Mouse (Mus musculus): ENCODE results near the gene Sept8. TPM values are rescaled to one million over a fixed set of nuclear protein-coding genes. Genes with fewer than 3 reads are reported as not detected.

Sept8 gene
- total RNA-seq (2014; rRNA removed) (55.3 and 56.6 TPM in 2 replicates), polyA plus RNA-seq (2015; fragmentation: Nextera tagmentation; extraction: Ambion mirVana) (19.1 and 20.9 TPM in 2 replicates)

- peak within 1 kb of the TSS; percentile 87 for H3K4me2 ChIP-seq (ENCODE audit: low read depth, low read length)
- ATAC-seq, result peak; percentile 77
- H3K27me3 ChIP-seq (ENCODE audit: insufficient read depth, low read length), result no peaks in the 10 kb centered on the region
- H3K9me3 ChIP-seq (ENCODE audit: low read length), result no peaks in the 10 kb centered on the region
- peak; percentile 75 for DNase-seq (ENCODE audit: low spot score)
- H3K4me1 ChIP-seq (ENCODE audit: insufficient read depth, low read length), result peaks cover 5% of the 10 kb centered on the region; the same call in 1 of the 2 replicates
- peak within 1 kb of the TSS; percentile 88 for H3K9ac ChIP-seq (replicated peaks; ENCODE audit: low read length)
- WGBS, result 4% methylated on average over 71 of the region's 79 CpGs
- peak within 1 kb of the TSS; percentile 79 for H3K27ac ChIP-seq
- peak within 1 kb of the TSS; percentile 82 for H3K4me3 ChIP-seq (ENCODE audit: low read length)
- no peaks in the 10 kb centered on the region for H3K36me3 ChIP-seq (ENCODE audit: insufficient read depth, low read length)
- no peak for TF ChIP-seq CTCF (IDR thresholded peaks at IDR 0.05; ENCODE audit: low read depth)
Measured at GRCm38 (mm10) chr11:53519207-53520121, at the start of gene Sept8. Sept8 (plus strand) TSS chr11:53519257.

DNA sequence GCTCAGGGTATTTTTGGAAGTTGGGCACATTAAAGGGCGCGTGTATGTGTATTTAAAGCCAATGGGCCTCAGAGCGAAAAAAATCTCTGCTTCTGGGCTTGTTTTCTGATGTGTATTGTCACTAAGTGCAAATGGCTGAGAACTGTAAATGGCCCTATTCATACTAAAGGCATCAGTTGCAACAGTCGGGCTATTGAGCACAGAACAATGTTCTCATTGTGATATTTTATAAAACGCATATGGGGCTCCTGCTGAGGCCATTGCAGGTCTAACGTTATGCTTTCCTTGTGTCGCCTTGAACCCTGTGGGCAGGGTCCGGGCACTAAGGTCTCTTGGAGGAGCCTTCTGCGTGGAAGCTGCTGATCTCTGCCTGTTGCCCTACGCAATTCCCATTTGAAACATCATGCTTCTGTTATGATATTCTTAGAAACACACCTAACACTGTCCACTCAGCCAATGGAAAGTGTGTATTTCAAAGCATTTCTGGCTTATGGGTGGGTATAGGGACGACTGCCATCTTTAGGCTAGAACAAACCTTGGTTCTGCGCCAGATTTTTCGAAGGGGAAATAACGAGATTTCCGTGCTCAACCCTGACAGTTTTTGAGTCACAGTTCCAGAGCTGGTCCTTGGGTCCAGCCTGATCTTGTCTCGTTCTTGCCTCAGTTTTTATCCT, 49.6 kb upstream of the Sept8 start:
- Histone ChIP-seq H3K27ac (peak overlapping the region; percentile 3; the same call in 1 of the 2 replicates), H3K36me3 (ENCODE audit: insufficient read depth, low read length) (no peaks in the 10 kb centered on the region), H3K27me3 (ENCODE audit: insufficient read depth, low read length) (peaks cover 13% of the 10 kb centered on the region), H3K4me2 (ENCODE audit: low read depth, low read length) (peak overlapping the region; percentile 60; the same call in 1 of the 2 replicates), H3K4me3 (ENCODE audit: low read length) (no peak overlapping the region; the same call in 1 of the 2 replicates), H3K9ac (replicated peaks; ENCODE audit: low read length) (no peak overlapping the region), H3K4me1 (ENCODE audit: insufficient read depth, low read length) (peaks cover 8% of the 10 kb centered on the region), H3K9me3 (ENCODE audit: low read length) (no peaks in the 10 kb centered on the region)
- WGBS, result 22% methylated on average over 16 of the region's 16 CpGs
- DNase-seq (ENCODE audit: low spot score) (no peak), ATAC-seq (no peak)
- no peak for TF ChIP-seq CTCF (IDR thresholded peaks at IDR 0.05; ENCODE audit: low read depth)

GRCm38 (mm10) chr11:53469968-53470695, 48.9 kb upstream of the Sept8 start, which contains the start of gene Gm9837:
Gm9837 (minus strand) TSS chr11:53470479.
- peak; percentile 92 for TF ChIP-seq CTCF (IDR thresholded peaks at IDR 0.05; ENCODE audit: low read depth)
- H3K9me3 ChIP-seq (ENCODE audit: low read length), result no peaks in the 10 kb centered on the region
- H3K36me3 ChIP-seq (ENCODE audit: insufficient read depth, low read length), result no peaks in the 10 kb centered on the region
- DNase-seq (ENCODE audit: low spot score) (peak; percentile 95), ATAC-seq (peak; percentile 85)
- peak within 1 kb of the TSS; percentile 33 for H3K9ac ChIP-seq (replicated peaks; ENCODE audit: low read length)
- peak within 1 kb of the TSS; percentile 76 for H3K27ac ChIP-seq
- peaks cover 8% of the 10 kb centered on the region for H3K4me1 ChIP-seq (ENCODE audit: insufficient read depth, low read length)
- 2% methylated on average over 29 of the region's 29 CpGs for WGBS
- peaks cover 6% of the 10 kb centered on the region; the same call in 1 of the 2 replicates for H3K27me3 ChIP-seq (ENCODE audit: insufficient read depth, low read length)
- peak within 1 kb of the TSS; percentile 60 for H3K4me2 ChIP-seq (ENCODE audit: low read depth, low read length)
- peak within 1 kb of the TSS; percentile 28 for H3K4me3 ChIP-seq (ENCODE audit: low read length)

GRCm38 (mm10) chr11:53472709-53473108, 46.3 kb upstream of the Sept8 start:
- no peaks in the 10 kb centered on the region for H3K9me3 ChIP-seq (ENCODE audit: low read length)
- TF ChIP-seq CTCF (IDR thresholded peaks at IDR 0.05; ENCODE audit: low read depth), result peak; percentile 41

DNA sequence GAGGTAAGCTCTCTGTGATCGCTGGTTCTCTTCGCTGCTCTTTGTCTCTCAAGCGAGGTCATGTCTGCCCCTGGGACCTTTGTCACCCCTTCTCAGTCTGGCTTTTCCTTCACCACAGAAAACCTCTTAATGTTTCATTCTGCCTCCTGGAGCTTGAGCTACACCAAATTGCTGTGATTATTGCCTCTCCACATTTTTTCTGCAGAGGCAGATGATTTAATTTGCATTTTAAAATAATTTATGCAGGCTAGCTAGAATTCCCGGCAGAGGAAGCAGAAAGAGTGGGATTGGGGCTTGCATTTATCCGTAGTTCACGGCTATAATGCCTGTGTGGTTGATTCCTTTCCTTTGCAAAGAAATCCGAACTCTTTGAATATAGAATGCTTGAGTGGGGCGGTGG, 43.4 kb upstream of the Sept8 start:
- no peak overlapping the region for H3K27ac ChIP-seq
- ATAC-seq (no peak), DNase-seq (ENCODE audit: low spot score) (peak; percentile 25)
- peaks cover 3% of the 10 kb centered on the region for H3K4me1 ChIP-seq (ENCODE audit: insufficient read depth, low read length)
- H3K36me3 ChIP-seq (ENCODE audit: insufficient read depth, low read length), result no peaks in the 10 kb centered on the region
- TF ChIP-seq CTCF (IDR thresholded peaks at IDR 0.05; ENCODE audit: low read depth), result no peak
- 12% methylated on average over 8 of the region's 8 CpGs for WGBS
- no peaks in the 10 kb centered on the region for H3K9me3 ChIP-seq (ENCODE audit: low read length)
- H3K4me3 ChIP-seq (ENCODE audit: low read length), result no peak overlapping the region
- peaks cover 21% of the 10 kb centered on the region for H3K27me3 ChIP-seq (ENCODE audit: insufficient read depth, low read length)
- H3K4me2 ChIP-seq (ENCODE audit: low read depth, low read length), result peak overlapping the region; percentile 21
- no peak overlapping the region for H3K9ac ChIP-seq (replicated peaks; ENCODE audit: low read length)

More at GRCm38 (mm10) chr11:53472709-53473108, 46.3 kb upstream of the Sept8 start:
- no peak for ATAC-seq
- H3K36me3 ChIP-seq (ENCODE audit: insufficient read depth, low read length), result no peaks in the 10 kb centered on the region
- H3K4me2 ChIP-seq (ENCODE audit: low read depth, low read length), result no peak overlapping the region
- H3K4me3 ChIP-seq (ENCODE audit: low read length), result no peak overlapping the region
- no peak for DNase-seq (ENCODE audit: low spot score)
- no peak overlapping the region for H3K27ac ChIP-seq
- H3K4me1 ChIP-seq (ENCODE audit: insufficient read depth, low read length), result peaks cover 8% of the 10 kb centered on the region
- WGBS, result 79% methylated on average over 3 of the region's 3 CpGs
- no peak overlapping the region for H3K9ac ChIP-seq (replicated peaks; ENCODE audit: low read length)
- 0 out of 2 replicates have a peak, but pooled peaks cover 4% of the 10 kb centered on the region for H3K27me3 ChIP-seq (ENCODE audit: insufficient read depth, low read length)

DNA sequence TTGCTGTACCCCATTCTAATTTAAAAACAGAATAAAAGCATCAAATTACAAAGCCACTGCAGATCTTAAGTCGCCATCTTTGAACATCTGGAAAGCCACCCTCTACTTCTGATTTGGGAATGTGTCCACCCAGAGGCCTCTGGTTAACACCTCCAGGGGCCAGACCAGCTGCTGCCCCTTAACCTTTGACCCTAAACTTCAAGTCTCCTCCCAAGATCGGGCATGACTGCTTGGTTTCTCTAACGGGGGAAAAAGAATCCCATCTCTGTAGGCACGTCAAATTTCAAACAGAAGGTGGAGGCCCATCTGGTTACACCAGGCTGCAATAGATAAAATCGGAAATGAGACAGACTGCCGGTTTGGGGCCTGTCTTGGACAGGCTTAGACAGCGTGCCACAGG, 41.2 kb upstream of the Sept8 start:
- no peaks in the 10 kb centered on the region for H3K36me3 ChIP-seq (ENCODE audit: insufficient read depth, low read length)
- H3K9me3 ChIP-seq (ENCODE audit: low read length), result no peaks in the 10 kb centered on the region
- WGBS, result 59% methylated on average over 7 of the region's 7 CpGs
- no peaks in the 10 kb centered on the region for H3K4me1 ChIP-seq (ENCODE audit: insufficient read depth, low read length)
- DNase-seq (ENCODE audit: low spot score), result no peak
- no peak overlapping the region for H3K27ac ChIP-seq
- TF ChIP-seq CTCF (IDR thresholded peaks at IDR 0.05; ENCODE audit: low read depth), result no peak
- no peak for ATAC-seq
- no peak overlapping the region for H3K4me3 ChIP-seq (ENCODE audit: low read length)
- peaks cover 29% of the 10 kb centered on the region for H3K27me3 ChIP-seq (ENCODE audit: insufficient read depth, low read length)
- no peak overlapping the region for H3K9ac ChIP-seq (replicated peaks; ENCODE audit: low read length)
- no peak overlapping the region for H3K4me2 ChIP-seq (ENCODE audit: low read depth, low read length)

Data from hindbrain, postnatal 0 days (tissue).